ENCODE assay signal across 8 mouse cellular contexts in genomic region chr11:96824783-96825495, GRCm38 (mm10). TPM values are rescaled to one million over a fixed set of nuclear protein-coding genes. Genes with fewer than 3 reads are reported as not detected.
A peak's percentile ranks its signal among the peaks of the same experiment; 100 is the strongest.
DNase-seq lines count a peak whose midpoint lies in the region; ATAC-seq and TF ChIP-seq lines count a peak whose summit lies in the region.

No protein-coding gene starts in this region.

- H3K27ac ChIP-seq in layer of hippocampus, adult 2 months = peak overlapping the region; percentile 97
- H3K27ac ChIP-seq in brown adipose tissue, adult 24 weeks (replicated peaks; ENCODE audit: low read depth, low read length) = peak overlapping the region; percentile 57
- H3K27ac ChIP-seq in hindbrain, embryonic 15.5 days (replicated peaks) = peak overlapping the region; percentile 93
- peak overlapping the region; percentile 89 for H3K27ac ChIP-seq in limb, embryonic 15.5 days
- H3K27ac ChIP-seq in neural tube, embryonic 12.5 days = peak overlapping the region; percentile 88; the same call in 1 of the 2 replicates

- 44% methylated on average over 7 of the region's 7 CpGs for WGBS in hindbrain, embryonic 15.5 days
- WGBS in limb, embryonic 15.5 days = 38% methylated on average over 7 of the region's 7 CpGs
- 43% methylated on average over 7 of the region's 7 CpGs for WGBS in neural tube, embryonic 12.5 days

- no peak for DNase-seq in layer of hippocampus, adult 2 months (ENCODE audit: low spot score in 2 of 2)
- no peak for DNase-seq in layer of hippocampus, adult 9-10 months (ENCODE audit: low spot score)
- DNase-seq in gastrocnemius, adult 8-10 months (ENCODE audit: low spot score in 2 of 2) = peak; percentile 85 to 88

- no peak for TF ChIP-seq CTCF in layer of hippocampus, adult 2 months (conservative IDR thresholded peaks at IDR 0.05)

- ATAC-seq in hindbrain, embryonic 15.5 days (ENCODE audit: low FRiP score, low read depth) = no peak
- no peak; the same call in 1 of the 2 replicates for ATAC-seq in limb, embryonic 15.5 days (ENCODE audit: insufficient number of reproducible peaks, low FRiP score, low TSS enrichment, low read depth)
- ATAC-seq in neural tube, embryonic 12.5 days (ENCODE audit: low FRiP score, low read depth) = no peak
- no peak for ATAC-seq in inflammation-experienced regulatory T-cells, adult 6 months

- peaks cover 23% of the 10 kb centered on the region for H3K36me3 ChIP-seq in hindbrain, embryonic 15.5 days
- peaks cover 52% of the 10 kb centered on the region for H3K36me3 ChIP-seq in limb, embryonic 15.5 days
- peaks cover 44% of the 10 kb centered on the region for H3K36me3 ChIP-seq in neural tube, embryonic 12.5 days

- peak overlapping the region; percentile 25; the same call in 1 of the 2 replicates for H3K9ac ChIP-seq in hindbrain, embryonic 15.5 days
- H3K9ac ChIP-seq in limb, embryonic 15.5 days = 0 out of 2 replicates have a peak overlapping the region, but pooled peaks have one; percentile 4
- H3K9ac ChIP-seq in neural tube, embryonic 12.5 days = peak overlapping the region; percentile 38; the same call in 1 of the 2 replicates

- no peaks in the 10 kb centered on the region for H3K27me3 ChIP-seq in hindbrain, embryonic 15.5 days
- H3K27me3 ChIP-seq in limb, embryonic 15.5 days = no peaks in the 10 kb centered on the region
- no peaks in the 10 kb centered on the region for H3K27me3 ChIP-seq in neural tube, embryonic 12.5 days (replicated peaks)

- no peaks in the 10 kb centered on the region for H3K9me3 ChIP-seq in hindbrain, embryonic 15.5 days
- H3K9me3 ChIP-seq in limb, embryonic 15.5 days = no peaks in the 10 kb centered on the region
- no peaks in the 10 kb centered on the region for H3K9me3 ChIP-seq in neural tube, embryonic 12.5 days

- peaks cover 13% of the 10 kb centered on the region; the same call in 1 of the 2 replicates for H3K4me1 ChIP-seq in brown adipose tissue, adult 24 weeks (ENCODE audit: control insufficient read depth, insufficient read depth, insufficient read length, low read length)
- peaks cover 69% of the 10 kb centered on the region for H3K4me1 ChIP-seq in hindbrain, embryonic 15.5 days (replicated peaks)
- peaks cover 61% of the 10 kb centered on the region for H3K4me1 ChIP-seq in limb, embryonic 15.5 days
- peaks cover 60% of the 10 kb centered on the region for H3K4me1 ChIP-seq in neural tube, embryonic 12.5 days

- peak overlapping the region; percentile 86 for H3K4me2 ChIP-seq in hindbrain, embryonic 15.5 days
- peak overlapping the region; percentile 89 for H3K4me2 ChIP-seq in limb, embryonic 15.5 days
- H3K4me2 ChIP-seq in neural tube, embryonic 12.5 days (replicated peaks) = peak overlapping the region; percentile 97

- H3K4me3 ChIP-seq in layer of hippocampus, adult 2 months = peak overlapping the region; percentile 73
- peak overlapping the region; percentile 66 for H3K4me3 ChIP-seq in brown adipose tissue, adult 24 weeks (ENCODE audit: insufficient read depth, low read depth, low read length)
- H3K4me3 ChIP-seq in hindbrain, embryonic 15.5 days = peak overlapping the region; percentile 49
- peak overlapping the region; percentile 46 for H3K4me3 ChIP-seq in limb, embryonic 15.5 days
- H3K4me3 ChIP-seq in neural tube, embryonic 12.5 days = no peak overlapping the region

RNA-seq across cellular contexts. Expression of gene Nfe2l1, which starts 4.8 kb away (rescaled TPM):
- total RNA-seq in layer of hippocampus, adult 2 months (2021) = 100 to 1,000 TPM; 221 to 229 TPM
- 333 and 448 TPM in 2 replicates for polyA plus RNA-seq in brown adipose tissue, adult 24 weeks (2012; ENCODE audit: insufficient read depth, insufficient read length, missing spikeins)
- 100 to 1,000 TPM; 479 to 603 (median 495) TPM for total RNA-seq in gastrocnemius, adult 8-10 months (2022)
- 74.3 and 80.5 TPM in 2 replicates for polyA plus RNA-seq in hindbrain, embryonic 15.5 days (2015; fragmentation: Nextera tagmentation; extraction: Ambion mirVana)
- 75.6 and 81.1 TPM in 2 replicates for polyA plus RNA-seq in limb, embryonic 15.5 days (2015; fragmentation: Nextera tagmentation; extraction: Ambion mirVana)
- polyA plus RNA-seq in neural tube, embryonic 12.5 days (2016; fragmentation: Nextera tagmentation; extraction: Ambion mirVana) = 75.5 and 79.5 TPM in 2 replicates
- 10 to 100 TPM; 17.8 to 21.4 (median 20.7) TPM for polyA plus RNA-seq in inflammation-experienced regulatory T-cells, adult 6 months (2017; shearing (Covaris generic))

RNA-seq across cellular contexts. Expression of gene Copz2, which starts 24.7 kb away (rescaled TPM):
- total RNA-seq in layer of hippocampus, adult 2 months (2021) = 1 to 10 TPM; 5.9 to 7.0 TPM
- 55.7 and 98.7 TPM in 2 replicates for polyA plus RNA-seq in brown adipose tissue, adult 24 weeks (2012; ENCODE audit: insufficient read depth, insufficient read length, missing spikeins)
- 10 to 100 TPM; 22.9 to 30.1 (median 24.3) TPM for total RNA-seq in gastrocnemius, adult 8-10 months (2022)
- 21.9 and 25.9 TPM in 2 replicates for polyA plus RNA-seq in hindbrain, embryonic 15.5 days (2015; fragmentation: Nextera tagmentation; extraction: Ambion mirVana)
- polyA plus RNA-seq in limb, embryonic 15.5 days (2015; fragmentation: Nextera tagmentation; extraction: Ambion mirVana) = 203 and 213 TPM in 2 replicates
- 41.4 and 46.9 TPM in 2 replicates for polyA plus RNA-seq in neural tube, embryonic 12.5 days (2016; fragmentation: Nextera tagmentation; extraction: Ambion mirVana)
- not detected for polyA plus RNA-seq in inflammation-experienced regulatory T-cells, adult 6 months (2017; shearing (Covaris generic))

RNA-seq across cellular contexts. Expression of gene Cbx1, which starts 36.0 kb away (rescaled TPM):
- total RNA-seq in layer of hippocampus, adult 2 months (2021) = 10 to 100 TPM; 44.6 to 47.4 TPM
- polyA plus RNA-seq in brown adipose tissue, adult 24 weeks (2012; ENCODE audit: insufficient read depth, insufficient read length, missing spikeins) = 24.3 and 31.2 TPM in 2 replicates
- 10 to 100 TPM; 33.3 to 37.5 (median 35.5) TPM for total RNA-seq in gastrocnemius, adult 8-10 months (2022)
- polyA plus RNA-seq in hindbrain, embryonic 15.5 days (2015; fragmentation: Nextera tagmentation; extraction: Ambion mirVana) = 66.0 and 78.0 TPM in 2 replicates
- polyA plus RNA-seq in limb, embryonic 15.5 days (2015; fragmentation: Nextera tagmentation; extraction: Ambion mirVana) = 89.3 and 101 TPM in 2 replicates
- 125 and 143 TPM in 2 replicates for polyA plus RNA-seq in neural tube, embryonic 12.5 days (2016; fragmentation: Nextera tagmentation; extraction: Ambion mirVana)
- polyA plus RNA-seq in inflammation-experienced regulatory T-cells, adult 6 months (2017; shearing (Covaris generic)) = 10 to 100 TPM; 52.0 to 73.0 (median 54.7) TPM

RNA-seq across cellular contexts. Expression of gene Snx11, which starts 47.6 kb away (rescaled TPM):
- 10 to 100 TPM; 52.5 to 56.7 TPM for total RNA-seq in layer of hippocampus, adult 2 months (2021)
- 4.0 and 7.6 TPM in 2 replicates for polyA plus RNA-seq in brown adipose tissue, adult 24 weeks (2012; ENCODE audit: insufficient read depth, insufficient read length, missing spikeins)
- 10 to 100 TPM in 3 of 4 experiments, 1 to 10 TPM in 1; 7.7 to 12.0 (median 11.0) TPM for total RNA-seq in gastrocnemius, adult 8-10 months (2022)
- polyA plus RNA-seq in hindbrain, embryonic 15.5 days (2015; fragmentation: Nextera tagmentation; extraction: Ambion mirVana) = 55.6 and 64.2 TPM in 2 replicates
- 20.9 and 22.1 TPM in 2 replicates for polyA plus RNA-seq in limb, embryonic 15.5 days (2015; fragmentation: Nextera tagmentation; extraction: Ambion mirVana)
- 57.0 and 58.4 TPM in 2 replicates for polyA plus RNA-seq in neural tube, embryonic 12.5 days (2016; fragmentation: Nextera tagmentation; extraction: Ambion mirVana)
- polyA plus RNA-seq in inflammation-experienced regulatory T-cells, adult 6 months (2017; shearing (Covaris generic)) = 10 to 100 TPM; 21.7 to 24.6 (median 23.0) TPM

Comparison
In these comparisons a context has a peak if more than half of its experiments do, and no peak if none do; other contexts are left out.
1. DNase-seq: peak in gastrocnemius, adult 8-10 months (2 of 2); none in layer of hippocampus, adult 2 months (0 of 2) and layer of hippocampus, adult 9-10 months (single experiment).
2. RNA of gene Copz2, which starts 24.7 kb away (polyA plus RNA-seq): 203 to 213 TPM in limb, embryonic 15.5 days, 55.7 to 98.7 TPM in brown adipose tissue, adult 24 weeks, 41.4 to 46.9 TPM in neural tube, embryonic 12.5 days and 21.9 to 25.9 TPM in hindbrain, embryonic 15.5 days; not detected in inflammation-experienced regulatory T-cells, adult 6 months; every median in the first group is over 10 times any median in the second.
3. Peak in every context shown above with its lines, with median percentiles within 50 percentile points of each other: H3K27ac ChIP-seq, H3K4me2 ChIP-seq and H3K9ac ChIP-seq.